Comparison of ENCODE assay signal across 9 mouse cellular contexts in genomic region chr3:31000018-31000407, GRCm38 (mm10). TPM values are rescaled to one million over a fixed set of nuclear protein-coding genes. Genes with fewer than 3 reads are reported as not detected.
DNase-seq lines count a peak whose midpoint lies in the region; ATAC-seq and TF ChIP-seq lines count a peak whose summit lies in the region.
"Had no signal": no experiment of that assay in that cellular context is flagged by ENCODE, and none has a peak within 500 bp of the region (broad histone marks: within the 10 kb centered on the region; RNA-seq: fewer than 3 reads in every experiment).

No protein-coding gene starts in this region.

- WGBS in intestine, postnatal 0 days: 30% methylated on average over 4 of the region's 4 CpGs
- 17% methylated on average over 4 of the region's 4 CpGs for WGBS in stomach, embryonic 15.5 days

- no peak overlapping the region for H3K4me3 ChIP-seq in intestine, postnatal 0 days (ENCODE audit: low read depth, low read length)
- no peak overlapping the region for H3K4me3 ChIP-seq in stomach, embryonic 15.5 days (replicated peaks)

- peak; percentile 8 for DNase-seq in gastrocnemius, adult 18-20 months (ENCODE audit: low spot score)
- no peak for DNase-seq in gastrocnemius, postnatal 10 days
- DNase-seq in ovary, adult 18-20 months (ENCODE audit: low spot score): peak; percentile 5
- DNase-seq in ovary, postnatal 36 days (ENCODE audit: low spot score): no peak
- DNase-seq in layer of hippocampus, adult 8-10 months (ENCODE audit: low spot score in 2 of 2): no peak
- no peak for DNase-seq in left cerebral cortex, postnatal 10 days (ENCODE audit: extremely low spot score in 1 of 2, low spot score in 2 of 2)
- DNase-seq: right cerebral cortex, postnatal 25 days had no signal

- 0 out of 2 replicates have a peak, but pooled peaks have one; percentile 9 for TF ChIP-seq CTCF in intestine, postnatal 0 days (IDR thresholded peaks at IDR 0.05; ENCODE audit: low read depth)

- intact Hi-C loops in left cerebral cortex, postnatal 10 days (cut with DNase I): no loop called here

- H3K27me3 ChIP-seq in intestine, postnatal 0 days (replicated peaks; ENCODE audit: control insufficient read depth, insufficient read depth, low read length): no peaks in the 10 kb centered on the region
- H3K27me3 ChIP-seq in stomach, embryonic 15.5 days (replicated peaks): no peaks in the 10 kb centered on the region

- peak overlapping the region; percentile 28 for H3K4me2 ChIP-seq in intestine, postnatal 0 days (replicated peaks; ENCODE audit: low read depth)
- H3K4me2 ChIP-seq in stomach, embryonic 15.5 days: peak overlapping the region; percentile 37

- no peak overlapping the region for H3K9ac ChIP-seq in intestine, postnatal 0 days (ENCODE audit: low read depth, low read length)
- no peak overlapping the region for H3K9ac ChIP-seq in stomach, embryonic 15.5 days

- H3K4me1 ChIP-seq in intestine, postnatal 0 days (replicated peaks; ENCODE audit: control insufficient read depth, insufficient read depth, low read length): no peaks in the 10 kb centered on the region; the same call in 1 of the 2 replicates
- H3K4me1 ChIP-seq in stomach, embryonic 15.5 days: peaks cover 27% of the 10 kb centered on the region

- no peaks in the 10 kb centered on the region for H3K36me3 ChIP-seq in intestine, postnatal 0 days (ENCODE audit: control insufficient read depth, insufficient read depth)
- H3K36me3 ChIP-seq in stomach, embryonic 15.5 days: no peaks in the 10 kb centered on the region

- ATAC-seq in intestine, postnatal 0 days: no peak
- ATAC-seq in stomach, embryonic 15.5 days (ENCODE audit: insufficient read depth, low FRiP score, low read depth): 0 out of 2 replicates have a peak, but pooled peaks have one; percentile 0

- H3K9me3 ChIP-seq in intestine, postnatal 0 days (ENCODE audit: control insufficient read depth): no peaks in the 10 kb centered on the region
- no peaks in the 10 kb centered on the region for H3K9me3 ChIP-seq in stomach, embryonic 15.5 days

- peak overlapping the region; percentile 24 for H3K27ac ChIP-seq in intestine, postnatal 0 days (ENCODE audit: low read depth, low read length)
- H3K27ac ChIP-seq in stomach, embryonic 15.5 days: peak overlapping the region; percentile 94

RNA-seq across cellular contexts. Expression of gene Prkci, which starts 4.5 kb away (rescaled TPM):
- total RNA-seq in gastrocnemius, adult 18-20 months (2021): 1 to 10 TPM; 2.6 to 5.1 TPM
- total RNA-seq in gastrocnemius, postnatal 10 days (2021): 10 to 100 TPM; 12.5 to 19.6 TPM
- polyA plus RNA-seq in intestine, postnatal 0 days (2015; fragmentation: Nextera tagmentation; extraction: Ambion mirVana): 14.0 and 14.5 TPM in 2 replicates
- 39.3 and 42.5 TPM in 2 replicates for polyA plus RNA-seq in stomach, embryonic 15.5 days (2015; fragmentation: Nextera tagmentation; extraction: Ambion mirVana)
- total RNA-seq in layer of hippocampus, adult 8-10 months (2022): 10 to 100 TPM; 53.2 to 62.0 (median 57.1) TPM
- total RNA-seq in left cerebral cortex, postnatal 10 days (2021): 10 to 100 TPM; 51.7 to 55.5 TPM

RNA-seq across cellular contexts. Expression of gene Phc3, which starts 30.8 kb away (rescaled TPM):
- 10 to 100 TPM; 11.8 to 12.2 TPM for total RNA-seq in gastrocnemius, adult 18-20 months (2021)
- total RNA-seq in gastrocnemius, postnatal 10 days (2021): 10 to 100 TPM; 13.6 to 19.2 TPM
- 3.5 and 3.8 TPM in 2 replicates for polyA plus RNA-seq in intestine, postnatal 0 days (2015; fragmentation: Nextera tagmentation; extraction: Ambion mirVana)
- 7.8 and 8.2 TPM in 2 replicates for polyA plus RNA-seq in stomach, embryonic 15.5 days (2015; fragmentation: Nextera tagmentation; extraction: Ambion mirVana)
- 10 to 100 TPM; 38.8 to 48.7 (median 45.4) TPM for total RNA-seq in layer of hippocampus, adult 8-10 months (2022)
- 10 to 100 TPM; 33.2 to 34.8 TPM for total RNA-seq in left cerebral cortex, postnatal 10 days (2021)

Comparison
In these comparisons a context has a peak if more than half of its experiments do, and no peak if none do; other contexts are left out.
1. DNase-seq: peak in gastrocnemius, adult 18-20 months (single experiment) and ovary, adult 18-20 months (single experiment); none in gastrocnemius, postnatal 10 days (single experiment), ovary, postnatal 36 days (single experiment), layer of hippocampus, adult 8-10 months (0 of 2) and left cerebral cortex, postnatal 10 days (0 of 2).